Mouse (Mus musculus) megakaryocyte progenitor cell, adult 5-6 weeks (primary cell): ENCODE measurements at regions not wholly inside any gene's neighbourhood (a gene's known extent, or its start where the extent isn't known, plus 50 kb on each side); places are given as distances from the start of the nearest gene placed in this dataset.

Experiments
- ATAC-seq: replicated peaks from 2 replicates; pipeline ENCODE4 v1.8.0; 2016; ENCODE audit warnings: mild to moderate bottlenecking, moderate TSS enrichment, inconsistent platforms; ENCODE audit not compliant: poor library complexity

GRCm38 (mm10) chr13:71254016-71254415 lies 412.4 kb upstream of the Adamts16 start:
- no peak for ATAC-seq

GRCm38 (mm10) chr13:71248261-71249031 lies 406.8 kb upstream of the Adamts16 start:
- no peak for ATAC-seq

DNA sequence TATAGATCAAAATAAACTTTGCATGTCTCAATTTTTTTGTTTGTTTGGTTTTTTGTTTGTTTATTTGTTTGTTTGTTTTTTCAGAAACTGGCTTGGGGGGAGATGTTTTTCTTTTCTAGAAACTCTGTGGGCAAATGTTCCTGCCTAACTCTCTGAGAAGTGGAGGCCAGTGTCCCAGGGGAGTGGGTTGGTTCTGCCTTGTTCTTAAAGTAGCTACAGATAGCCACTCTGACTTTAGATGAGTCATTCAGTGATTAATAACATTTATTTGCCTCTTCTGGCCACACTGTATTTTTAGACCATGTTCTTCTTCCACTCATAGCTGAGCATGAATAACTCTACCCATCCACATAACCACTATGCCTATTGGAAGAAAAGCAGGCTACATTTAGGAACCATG lies 405.6 kb upstream of the Adamts16 start:
- ATAC-seq = no peak

DNA sequence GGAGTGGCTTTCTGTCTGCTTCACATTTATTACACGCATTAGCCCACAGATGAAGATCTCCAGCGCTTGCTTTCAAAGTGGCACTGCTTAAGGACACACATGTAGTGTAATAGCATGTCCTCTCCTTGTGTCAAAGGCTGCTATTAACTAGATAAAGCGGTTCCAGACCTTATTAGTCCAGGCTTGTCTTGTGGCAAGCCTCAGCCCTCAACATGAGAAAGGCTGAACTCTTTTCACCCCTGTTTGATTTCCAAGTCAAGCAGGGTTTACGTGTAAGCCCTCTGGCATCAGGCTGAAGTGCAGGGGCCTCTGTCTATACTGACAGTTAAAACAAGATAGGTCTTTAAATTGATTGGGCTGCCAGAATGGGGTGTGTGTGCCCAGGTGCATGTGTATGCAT lies 403.7 kb upstream of the Adamts16 start:
- no peak for ATAC-seq

DNA sequence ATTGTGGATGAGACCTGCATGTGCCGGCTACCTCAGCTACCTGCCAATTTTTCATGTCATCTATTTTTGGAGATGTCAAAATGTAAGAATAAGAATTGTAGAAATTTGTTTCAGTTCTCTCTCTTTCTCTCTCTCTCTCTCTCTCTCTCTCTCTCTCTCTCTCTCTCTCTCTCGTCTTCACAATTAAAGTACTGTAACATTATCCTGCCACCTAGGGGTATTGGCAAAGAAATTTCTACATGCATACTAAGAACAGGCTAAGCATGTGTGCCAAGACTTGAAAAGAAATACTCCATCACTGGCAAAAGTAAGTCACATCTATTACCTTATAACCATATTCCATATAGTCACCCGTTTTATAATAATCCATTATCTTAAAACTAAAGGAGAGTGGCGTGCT lies 398.2 kb upstream of the Adamts16 start:
- no peak for ATAC-seq

DNA sequence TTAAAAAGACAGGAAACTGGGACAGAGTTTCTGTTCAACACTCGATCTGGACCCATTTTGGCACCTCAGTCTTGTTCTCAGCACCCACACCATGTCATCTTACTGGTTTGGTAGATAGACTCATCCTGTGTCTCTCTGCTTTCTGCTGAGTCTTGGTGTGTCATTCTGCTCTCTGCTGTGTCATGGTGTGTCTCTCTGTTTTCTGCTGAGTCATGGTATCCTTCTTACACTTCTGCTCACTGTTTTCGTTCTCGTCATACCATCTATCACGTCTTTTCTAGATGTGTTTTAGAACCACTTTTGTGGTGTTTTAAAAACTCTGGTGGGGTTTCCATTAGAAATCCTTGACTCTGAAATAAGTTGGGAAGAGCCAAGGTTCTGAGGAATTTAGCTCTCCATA lies 393.7 kb upstream of the Adamts16 start:
- ATAC-seq = no peak

DNA sequence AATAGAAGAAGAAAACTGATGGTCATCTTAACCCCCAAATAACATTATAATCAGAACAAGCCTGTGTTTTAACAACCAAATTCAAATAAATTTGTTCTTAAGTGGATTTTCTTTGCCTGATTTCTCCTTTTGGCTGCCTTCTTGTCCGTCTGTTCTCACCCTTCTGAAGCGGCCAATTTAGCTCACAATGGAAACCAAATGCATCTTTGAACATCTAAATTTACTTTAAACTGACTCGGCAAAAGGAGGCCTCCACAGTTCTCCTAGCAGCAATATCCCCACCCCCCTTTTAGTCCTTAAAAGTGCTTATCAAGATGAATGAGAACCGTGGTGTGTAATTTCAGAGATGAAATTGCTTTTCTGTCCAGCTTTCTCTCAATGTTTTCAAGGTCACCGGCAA lies 389.6 kb upstream of the Adamts16 start:
- no peak for ATAC-seq

GRCm38 (mm10) chr13:71214776-71215175 lies 373.2 kb upstream of the Adamts16 start:
- no peak for ATAC-seq

DNA sequence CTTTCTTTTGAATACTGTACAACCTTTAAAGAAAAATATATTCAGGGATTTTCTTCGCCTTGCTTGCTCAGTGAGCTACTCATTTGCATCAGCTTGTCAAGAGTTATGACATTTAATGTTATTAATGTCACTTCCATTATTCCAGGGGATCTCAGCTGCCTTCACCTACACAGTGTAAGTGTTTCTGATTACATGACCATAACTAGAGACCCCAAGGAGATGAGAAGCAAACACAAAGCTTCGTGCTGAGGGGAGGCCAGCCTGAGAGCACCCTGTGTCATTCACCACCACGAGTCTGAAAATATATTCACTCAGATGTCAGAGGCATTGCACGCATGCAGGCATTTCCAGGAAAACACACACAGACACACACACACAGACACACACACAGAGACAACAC lies 369.8 kb upstream of the Adamts16 start:
- no peak for ATAC-seq

DNA sequence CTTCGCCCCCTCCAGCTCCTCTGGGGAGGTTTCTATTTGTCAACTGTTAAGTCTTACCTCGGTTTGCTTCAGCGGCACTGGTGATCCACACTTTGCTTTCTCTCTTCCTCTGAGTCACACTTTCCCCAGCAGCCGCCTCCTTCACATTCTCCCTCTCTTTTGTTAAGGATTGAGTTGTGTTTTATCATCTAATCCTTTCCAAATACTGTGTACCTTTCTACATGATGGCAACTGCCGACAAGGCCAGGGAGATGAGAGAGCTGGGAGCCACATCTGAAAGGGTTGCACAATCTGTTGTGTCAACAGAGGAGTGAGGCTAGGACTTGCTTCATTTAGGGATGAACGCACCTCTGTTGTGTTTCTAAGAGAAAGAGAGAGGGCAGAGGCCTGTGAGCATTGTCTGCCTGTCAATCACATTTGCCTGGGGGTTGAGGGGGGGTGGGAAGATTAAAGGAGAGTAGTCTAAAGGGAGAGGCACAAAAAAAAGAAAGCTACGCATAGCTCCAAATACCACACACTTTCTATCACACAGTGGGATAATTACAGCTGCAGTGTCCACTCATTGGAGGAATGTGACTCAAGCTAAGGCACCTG lies 369.1 kb upstream of the Adamts16 start:
- ATAC-seq = no peak

DNA sequence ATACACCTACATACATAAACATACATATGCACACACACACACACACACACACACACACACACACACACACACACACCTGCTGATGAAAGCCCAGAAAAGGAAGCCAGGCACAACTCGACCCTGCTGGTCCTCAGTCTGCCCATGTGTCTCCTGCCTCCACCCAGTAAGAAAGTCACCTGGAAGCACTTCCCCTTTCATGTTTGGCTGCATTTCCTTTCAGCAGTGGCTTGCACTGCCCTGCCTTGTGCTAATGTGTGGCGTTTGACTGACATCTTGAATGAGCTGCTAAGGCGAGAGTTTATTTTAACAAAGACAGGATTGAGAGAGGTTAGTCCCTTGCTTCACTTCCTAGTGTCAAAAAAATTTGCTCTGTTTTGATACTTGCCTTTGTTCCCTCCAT lies 364.1 kb upstream of the Adamts16 start:
- ATAC-seq = no peak

GRCm38 (mm10) chr13:71200656-71201055 lies 359.0 kb upstream of the Adamts16 start:
- no peak for ATAC-seq

DNA sequence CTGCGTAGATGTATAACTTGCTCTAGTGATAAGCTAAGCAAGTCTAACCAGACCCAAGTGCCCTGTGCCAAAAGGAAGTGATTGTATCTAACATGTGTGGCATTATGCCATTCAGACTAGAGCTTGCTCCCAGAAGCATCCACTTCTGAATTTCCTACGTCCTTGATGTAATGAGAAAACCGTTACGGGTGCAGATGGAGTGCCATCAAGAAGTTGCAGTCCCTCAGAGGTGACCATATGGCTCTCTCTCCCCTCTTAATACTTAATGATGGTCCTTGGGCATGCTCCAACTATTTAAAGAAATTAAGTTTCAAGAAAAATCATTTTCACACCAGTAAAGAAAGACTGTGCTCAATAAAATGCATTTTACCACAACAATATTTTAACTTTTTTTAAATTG lies 354.1 kb upstream of the Adamts16 start:
- no peak for ATAC-seq

DNA sequence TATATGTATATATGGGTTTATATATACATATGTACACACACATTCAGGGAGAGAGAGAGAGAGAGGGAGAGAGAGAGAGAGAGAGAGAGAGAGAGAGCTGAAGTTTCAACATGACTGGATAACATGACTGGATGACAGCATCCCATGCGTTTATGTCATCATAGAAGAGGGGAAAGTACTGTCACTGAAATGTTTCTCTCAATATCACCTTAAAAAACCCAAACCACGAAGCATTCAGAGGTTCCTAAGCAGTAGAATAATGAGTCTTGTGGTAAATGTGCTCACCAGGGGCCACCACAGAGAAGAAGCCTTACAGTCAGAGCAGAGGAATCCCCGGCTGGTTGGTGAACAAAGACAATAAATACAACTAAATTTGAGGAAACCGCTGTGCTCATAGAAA lies 342.9 kb upstream of the Adamts16 start:
- no peak for ATAC-seq

DNA sequence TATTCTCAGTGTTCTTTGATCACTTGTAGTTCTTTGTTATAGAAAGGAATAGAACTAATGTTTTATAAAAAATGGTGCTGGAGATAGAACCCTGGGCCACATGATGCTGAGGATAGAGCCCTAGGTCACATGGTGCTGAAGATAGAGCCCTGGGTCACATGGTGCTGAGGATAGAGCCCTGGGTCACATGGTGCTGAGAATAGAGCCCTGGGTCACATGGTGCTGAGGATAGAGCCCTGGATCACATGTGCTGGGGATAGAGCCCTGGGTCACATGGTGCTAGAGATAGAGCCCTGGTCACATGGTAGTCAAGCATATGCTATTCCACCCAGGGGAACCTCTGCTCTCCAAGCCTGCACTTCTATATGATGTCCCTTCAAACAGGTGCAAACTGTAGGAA lies 337.5 kb upstream of the Adamts16 start:
- ATAC-seq = no peak

- no peak for ATAC-seq
Measured at GRCm38 (mm10) chr13:71174335-71174734, 332.7 kb upstream of the Adamts16 start.

DNA sequence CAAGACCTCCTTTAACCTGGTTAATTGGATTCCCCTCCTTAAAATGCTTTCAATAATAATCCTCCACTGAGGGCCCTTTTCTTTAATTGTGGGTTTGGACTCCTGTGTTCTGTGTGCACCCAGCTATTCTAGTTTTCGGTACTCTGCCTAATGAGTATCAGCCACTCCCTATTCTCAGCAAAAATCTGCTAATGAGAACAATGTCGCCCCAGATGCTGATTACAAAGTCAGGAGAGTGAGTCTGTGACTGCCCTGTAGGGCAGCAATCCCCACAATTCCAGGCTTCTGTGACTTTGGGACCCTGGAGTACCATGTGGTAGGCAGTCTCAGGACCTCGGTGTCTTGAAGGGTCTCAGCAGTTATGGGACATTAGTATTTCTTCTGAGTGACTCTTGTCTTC lies 324.6 kb upstream of the Adamts16 start:
- no peak for ATAC-seq

- ATAC-seq = no peak
Measured at GRCm38 (mm10) chr13:71165096-71165920, 323.7 kb upstream of the Adamts16 start.

DNA sequence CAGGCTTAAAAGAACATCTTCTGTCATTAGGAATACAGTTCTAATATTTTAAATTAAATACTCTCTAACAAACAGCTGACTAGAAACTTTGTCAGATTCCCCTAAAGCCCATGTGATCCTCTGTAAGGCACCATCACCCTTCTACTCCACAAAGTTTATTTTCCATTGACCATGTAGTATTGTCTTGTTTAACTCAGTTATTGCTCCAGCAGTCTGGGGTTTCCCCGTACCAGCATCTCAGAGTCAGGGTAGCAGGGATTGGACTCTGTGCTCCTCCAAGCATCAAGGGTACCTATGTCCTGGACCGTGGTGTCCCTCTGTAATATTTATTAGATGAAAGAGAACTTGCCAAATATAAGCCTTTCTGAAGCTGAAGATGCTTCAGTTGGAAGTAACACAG lies 322.4 kb upstream of the Adamts16 start:
- no peak for ATAC-seq

DNA sequence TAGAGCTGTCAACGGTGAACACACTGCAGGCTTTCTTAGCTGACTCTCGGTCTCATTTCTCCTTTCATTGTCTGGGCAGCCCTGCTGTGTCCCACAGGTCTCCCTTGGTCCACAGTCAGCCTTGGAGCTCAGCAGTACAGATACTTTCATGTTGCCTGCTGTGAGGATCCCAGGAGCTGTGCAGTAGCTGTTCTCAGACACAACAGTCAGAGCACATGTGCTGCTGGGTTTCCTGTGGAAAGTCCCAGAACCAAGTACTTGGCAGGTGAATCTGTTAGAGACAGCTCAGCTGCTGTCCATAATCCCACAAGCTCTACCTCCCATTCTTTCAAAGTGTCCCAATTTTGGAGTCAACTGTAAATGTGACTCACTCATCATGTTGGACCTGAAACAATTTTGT lies 321.3 kb upstream of the Adamts16 start:
- no peak for ATAC-seq

DNA sequence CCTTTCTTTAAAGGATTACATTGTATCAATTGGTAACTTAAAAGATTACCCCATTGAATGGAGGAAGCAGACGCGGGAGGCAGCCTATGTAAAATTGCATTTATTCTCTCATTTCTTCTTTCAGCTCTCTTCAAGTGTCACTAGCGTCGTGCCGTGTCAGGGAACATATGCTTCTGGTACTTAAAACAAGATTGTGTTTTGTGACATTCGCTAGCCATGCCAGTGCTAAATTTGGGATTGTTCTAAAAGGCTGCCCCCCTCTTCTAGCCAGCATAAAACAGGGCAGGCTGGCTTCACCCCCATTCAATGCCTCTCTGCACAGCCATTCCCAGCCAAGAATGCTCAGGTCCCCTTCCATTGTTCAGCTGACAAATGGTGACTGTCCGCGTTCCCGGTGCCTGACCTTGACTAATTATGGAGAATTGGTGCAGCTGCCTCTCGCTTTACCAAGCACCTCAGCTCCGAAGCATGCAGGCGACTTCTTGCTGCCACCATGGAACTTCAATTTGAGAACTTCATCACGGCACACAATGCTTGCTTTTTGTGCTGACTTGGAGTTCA lies 316.8 kb upstream of the Adamts16 start:
- no peak for ATAC-seq
